Mouse (Mus musculus): Measurements from ENCODE around the gene Il17rd.

DNA sequence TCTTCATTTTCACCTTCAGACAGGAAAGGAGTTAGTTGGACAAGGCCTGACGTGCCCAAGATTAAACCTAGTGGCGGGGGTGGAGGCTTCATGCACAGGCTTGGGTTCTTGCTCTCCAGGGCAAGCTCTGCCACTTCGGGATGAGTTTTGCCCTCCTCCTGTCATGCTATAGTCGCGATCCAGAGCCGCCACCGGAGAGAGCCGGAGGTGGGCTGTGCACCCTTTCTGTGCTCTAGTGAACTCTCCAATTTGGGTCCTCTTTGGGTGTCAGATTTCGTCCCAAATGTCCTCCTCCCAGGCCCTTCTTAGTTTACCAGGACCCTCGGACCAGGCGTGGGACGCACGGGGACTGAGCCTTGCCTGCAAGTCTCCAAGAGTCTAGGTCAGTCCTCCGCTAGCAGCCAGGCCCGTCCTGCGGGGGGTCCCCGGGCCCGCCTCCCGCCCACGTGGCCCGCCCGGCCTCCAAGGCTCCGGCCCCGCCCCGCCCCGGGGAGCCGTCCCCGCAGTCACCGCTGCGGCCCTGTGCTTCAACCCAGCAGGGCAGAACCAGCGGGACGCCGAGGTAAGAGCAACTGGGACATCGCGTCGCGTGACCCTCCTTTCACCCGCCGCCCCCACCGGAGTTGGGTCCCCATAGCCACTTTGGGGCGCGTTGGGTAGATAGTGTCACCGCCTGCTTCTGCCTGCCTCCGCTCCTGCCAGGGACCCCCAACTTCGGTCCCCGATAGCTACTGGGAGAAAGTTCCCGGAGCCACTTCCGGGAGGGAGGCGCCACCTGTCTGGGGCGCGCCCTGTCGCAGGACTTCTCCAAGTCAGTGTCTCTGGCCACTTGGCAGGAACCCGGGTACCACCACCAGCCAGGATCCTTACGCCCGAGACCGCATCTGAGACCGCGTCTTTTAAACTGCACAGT is 75.9 kb downstream of the Il17rd start, which contains the start of gene Arhgef3:
- TF ChIP-seq CTCF (IDR thresholded peaks at IDR 0.05; ENCODE audit: low read depth): 0 out of 2 replicates have a peak, but pooled peaks have one; percentile 21
- no peak for TF ChIP-seq EP300 (IDR thresholded peaks at IDR 0.05; ENCODE audit: low read depth)

Data from liver, postnatal 0 days (tissue).